Mouse (Mus musculus) heart, adult 8-10 months (tissue): ENCODE results near the gene Rexo1. TPM values are rescaled to one million over a fixed set of nuclear protein-coding genes. Genes with fewer than 3 reads are reported as not detected.
A peak's percentile ranks its signal among the peaks of the same experiment; 100 is the strongest.

Experiments used
- DNase-seq: peaks from one replicate; pipeline ENCODE4 v3.0.0; 2022; ENCODE audit warnings: low spot score
- total RNA-seq, 4 experiments: library from RNA; stranded (reverse); gene quantifications; 2 replicates each; pipeline ENCODE4 v1.2.4; 2022

The Rexo1 gene
- total RNA-seq, 4 experiments from 2014 or later = 10.7 to 15.0 (median 12.2) TPM

GRCm38 (mm10) chr10:80557346-80557965, 3.9 kb downstream of the Rexo1 start:
- peak; percentile 69 for DNase-seq

GRCm38 (mm10) chr10:80553997-80554396, 7.4 kb downstream of the Rexo1 start:
- DNase-seq = no peak

GRCm38 (mm10) chr10:80553575-80553974, 7.8 kb downstream of the Rexo1 start:
- DNase-seq = no peak

GRCm38 (mm10) chr10:80552364-80552763, 9.0 kb downstream of the Rexo1 start:
- no peak for DNase-seq

GRCm38 (mm10) chr10:80549279-80549678, 12.1 kb downstream of the Rexo1 start:
- no peak for DNase-seq

- no peak for DNase-seq
Measured at GRCm38 (mm10) chr10:80548428-80549006, 12.8 kb downstream of the Rexo1 start.

- DNase-seq = no peak
Measured at GRCm38 (mm10) chr10:80547539-80547938, 13.8 kb downstream of the Rexo1 start.

- DNase-seq = no peak
Measured at GRCm38 (mm10) chr10:80546945-80547344, 14.4 kb downstream of the Rexo1 start.

GRCm38 (mm10) chr10:80545590-80545989, 15.8 kb downstream of the Rexo1 start:
- DNase-seq = no peak

- DNase-seq = no peak
Measured at GRCm38 (mm10) chr10:80543873-80544272, 17.5 kb downstream of the Rexo1 start.

GRCm38 (mm10) chr10:80539493-80539892, 21.9 kb downstream of the Rexo1 start:
- no peak for DNase-seq

GRCm38 (mm10) chr10:80538710-80539394, 22.5 kb downstream of the Rexo1 start, which contains the start of gene Atp8b3:
Atp8b3 (minus strand) TSS chr10:80539124.
- no peak for DNase-seq

- no peak for DNase-seq
Measured at GRCm38 (mm10) chr10:80538180-80538579, 23.2 kb downstream of the Rexo1 start.

GRCm38 (mm10) chr10:80535711-80536110, 25.6 kb downstream of the Rexo1 start:
- DNase-seq = no peak

GRCm38 (mm10) chr10:80535071-80535470, 26.3 kb downstream of the Rexo1 start:
- DNase-seq = no peak

- no peak for DNase-seq
Measured at GRCm38 (mm10) chr10:80533704-80534103, 27.7 kb downstream of the Rexo1 start.

- no peak for DNase-seq
Measured at GRCm38 (mm10) chr10:80532783-80533182, 28.6 kb downstream of the Rexo1 start.

- DNase-seq = no peak
Measured at GRCm38 (mm10) chr10:80526172-80526571, 35.2 kb downstream of the Rexo1 start.

GRCm38 (mm10) chr10:80523299-80523698, 38.1 kb downstream of the Rexo1 start:
- no peak for DNase-seq

GRCm38 (mm10) chr10:80519287-80519686, 42.1 kb downstream of the Rexo1 start:
- no peak for DNase-seq

GRCm38 (mm10) chr10:80513739-80514138, 47.6 kb downstream of the Rexo1 start:
- no peak for DNase-seq

GRCm38 (mm10) chr10:80510273-80510660, 51.1 kb downstream of the Rexo1 start:
- no peak for DNase-seq
